Mouse (Mus musculus): ENCODE data around the gene Map3k3. TPM values are rescaled to one million over a fixed set of nuclear protein-coding genes. Genes with fewer than 3 reads are reported as not detected.

Gene Map3k3
- total RNA-seq (2015; ENCODE audit: low replicate concordance): 9.6 and 11.5 TPM in 2 replicates
- total RNA-seq (2017; ENCODE audit: low replicate concordance): 5.7 and 6.2 TPM in 2 replicates

DNA sequence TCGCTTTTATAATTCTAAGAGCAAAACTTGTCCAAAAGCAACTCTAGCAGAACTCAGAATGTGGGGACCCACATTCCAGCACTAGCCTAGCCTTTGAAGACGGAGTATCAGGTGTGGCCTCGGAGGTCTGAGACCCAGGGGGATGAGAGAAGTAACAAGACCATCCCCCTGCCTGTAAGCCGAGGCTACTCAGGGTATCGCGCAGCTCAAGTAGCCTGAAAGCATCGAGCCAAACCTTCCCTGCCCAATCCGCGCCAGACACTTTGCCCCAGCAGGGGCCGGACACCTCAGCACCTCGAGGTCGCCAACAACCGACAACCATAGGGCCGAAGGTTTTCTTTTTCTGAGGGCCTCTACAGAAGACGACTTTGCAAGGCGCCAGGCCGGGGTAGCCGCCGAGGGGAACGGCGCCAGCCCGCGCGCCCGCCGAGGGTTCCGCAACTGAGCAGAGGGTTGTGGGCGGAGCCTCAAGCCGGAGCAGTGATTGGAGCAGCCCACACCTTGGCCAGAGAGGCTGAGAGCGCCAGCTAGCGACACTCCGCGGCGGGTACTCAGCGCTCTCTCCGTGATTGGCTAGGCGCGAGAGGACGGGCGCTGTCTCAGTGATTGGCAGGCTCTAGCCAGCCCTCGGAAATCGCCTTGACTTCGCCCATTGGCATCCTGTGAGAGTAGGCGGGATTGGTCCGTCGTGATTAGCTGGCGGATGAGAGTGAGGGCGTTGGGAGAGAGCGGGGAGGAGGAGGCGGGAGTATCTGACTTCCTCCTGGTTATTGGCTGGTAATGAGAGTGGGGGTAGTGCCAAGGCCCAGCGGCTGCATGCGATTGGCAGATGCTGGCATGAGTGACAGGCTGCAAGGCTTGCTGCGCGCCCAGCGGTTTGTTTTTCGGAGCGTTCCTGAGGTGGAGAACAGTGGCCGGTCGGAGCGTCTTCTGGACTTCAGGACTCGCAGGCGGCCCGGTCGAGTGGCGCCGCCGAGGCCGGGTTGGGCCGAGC, at the start of gene Map3k3:
Gene Map3k3 (plus strand): TSS at position 906 of the 994 bp plus-strand sequence.
- peak; percentile 98 for ATAC-seq (replicated peaks; ENCODE audit: low FRiP score, poor library complexity, severe bottlenecking)

DNA sequence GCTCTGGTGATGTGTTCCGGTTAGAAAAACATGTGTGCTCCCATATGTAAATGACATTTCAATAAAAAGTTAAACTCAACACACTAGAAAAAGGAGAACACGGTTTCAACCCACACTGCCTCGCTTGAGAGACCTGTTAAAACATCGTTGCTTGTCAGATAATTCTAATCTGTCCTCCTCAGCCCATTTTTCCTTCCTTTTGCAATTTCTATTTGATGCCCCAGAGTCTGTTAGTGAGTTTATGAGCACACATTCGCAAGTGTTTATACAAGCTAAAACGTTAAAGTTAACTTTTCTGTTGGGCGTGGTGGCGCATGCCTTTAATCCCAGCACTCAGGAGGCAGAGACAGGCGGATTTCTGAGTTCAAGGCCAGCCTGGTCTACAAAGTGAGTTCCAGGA, 49.4 kb upstream of the Map3k3 start:
- no peak for ATAC-seq (replicated peaks; ENCODE audit: low FRiP score, poor library complexity, severe bottlenecking)

DNA sequence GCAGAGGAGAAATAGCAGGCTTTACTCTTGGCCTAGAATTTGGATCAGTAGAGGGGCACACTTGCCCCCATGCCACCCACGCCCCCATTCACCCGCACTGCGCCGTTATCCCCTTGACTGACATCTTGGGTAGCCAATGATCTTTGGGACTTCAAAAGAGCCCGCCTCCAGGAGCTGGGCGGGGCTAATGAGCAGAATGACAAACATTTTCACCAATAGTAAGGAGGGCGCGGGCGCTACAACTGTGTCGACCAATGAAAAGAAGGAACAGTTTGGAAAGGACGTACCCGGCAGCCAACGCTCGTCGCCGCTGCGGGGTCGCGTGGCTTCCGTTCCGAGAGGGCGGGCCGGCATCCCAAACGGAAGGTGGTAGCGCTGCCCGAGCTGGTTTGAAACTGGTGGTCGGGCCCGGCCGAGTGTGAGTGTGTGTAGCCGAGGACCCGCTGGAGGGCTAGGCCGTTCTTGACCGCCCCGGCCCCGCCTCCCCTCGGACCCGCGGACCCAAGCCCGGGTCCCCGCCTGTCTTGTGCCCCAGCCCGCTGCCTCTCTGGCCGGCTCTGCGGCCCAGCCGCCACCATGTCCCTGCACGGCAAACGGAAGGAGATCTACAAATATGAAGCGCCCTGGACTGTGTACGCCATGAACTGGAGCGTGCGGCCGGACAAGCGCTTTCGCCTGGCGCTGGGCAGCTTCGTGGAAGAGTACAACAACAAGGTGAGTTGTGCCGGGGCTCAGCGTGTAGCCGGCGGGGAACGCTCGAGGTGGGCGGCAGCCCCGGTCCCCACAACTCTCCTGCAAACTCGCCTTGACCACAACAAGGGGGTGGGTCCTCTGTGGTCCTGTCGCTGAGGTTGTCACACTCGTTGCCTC, 47.6 kb upstream of the Map3k3 start, which contains the start of gene Dcaf7:
Gene Dcaf7 (plus strand): TSS at position 325 of the 870 bp plus-strand sequence.
- peak; percentile 96 for ATAC-seq (replicated peaks; ENCODE audit: low FRiP score, poor library complexity, severe bottlenecking)

DNA sequence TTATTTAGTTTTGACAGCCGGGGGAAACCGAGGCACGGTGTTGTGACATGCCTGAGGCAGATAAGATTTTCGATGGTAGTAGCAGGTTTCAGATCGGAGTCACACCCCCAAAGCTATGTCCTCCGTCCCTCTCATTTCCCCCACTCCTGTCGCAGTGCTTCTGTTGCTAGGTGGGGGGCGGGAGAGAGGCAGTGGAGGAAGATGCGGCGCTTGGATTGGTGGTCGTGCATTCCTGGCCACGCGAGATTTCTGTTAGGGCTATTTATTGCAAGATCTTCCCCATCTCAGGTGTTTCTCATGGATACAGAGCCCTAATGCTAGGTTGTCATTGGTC, 47.0 kb upstream of the Map3k3 start:
- no peak for ATAC-seq (replicated peaks; ENCODE audit: low FRiP score, poor library complexity, severe bottlenecking)

DNA sequence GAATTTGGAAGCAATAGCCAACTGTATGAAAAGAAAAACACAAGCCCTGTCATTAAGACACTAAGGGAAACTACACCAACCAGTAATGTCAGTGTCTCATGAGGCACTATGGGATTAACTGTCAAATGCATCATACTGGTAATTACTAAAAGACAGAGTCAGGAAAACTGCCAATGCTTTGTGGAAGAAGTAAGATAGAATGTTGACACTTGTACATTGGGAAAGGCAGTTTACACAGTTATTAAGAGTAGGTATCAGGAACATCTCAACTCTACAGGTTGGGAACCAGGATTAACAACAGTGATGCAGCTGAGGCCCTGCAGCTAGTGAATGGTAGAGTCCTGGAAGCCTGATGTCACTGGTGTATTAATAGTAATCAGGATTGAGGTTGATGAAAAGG, 40.1 kb upstream of the Map3k3 start:
- ATAC-seq (replicated peaks; ENCODE audit: low FRiP score, poor library complexity, severe bottlenecking): no peak

DNA sequence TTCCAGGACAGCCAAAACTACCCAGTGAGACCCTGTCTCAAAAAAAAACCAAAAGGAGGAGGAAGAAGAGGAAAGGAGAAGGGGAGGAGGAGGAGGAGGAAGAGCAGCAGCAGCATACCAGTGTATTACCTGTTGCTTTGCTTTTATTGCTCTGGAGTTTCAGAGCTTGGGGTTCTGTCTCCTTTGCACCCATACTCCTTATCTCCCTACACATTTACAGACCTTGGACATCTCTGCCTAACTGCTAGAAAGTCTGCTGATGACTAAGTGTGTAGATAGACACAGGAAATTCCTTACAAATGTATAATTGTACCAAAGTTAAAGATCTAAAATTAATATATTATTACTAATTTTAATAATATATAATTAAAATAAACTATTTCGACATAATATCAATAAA, 39.2 kb upstream of the Map3k3 start:
- ATAC-seq (replicated peaks; ENCODE audit: low FRiP score, poor library complexity, severe bottlenecking): no peak

DNA sequence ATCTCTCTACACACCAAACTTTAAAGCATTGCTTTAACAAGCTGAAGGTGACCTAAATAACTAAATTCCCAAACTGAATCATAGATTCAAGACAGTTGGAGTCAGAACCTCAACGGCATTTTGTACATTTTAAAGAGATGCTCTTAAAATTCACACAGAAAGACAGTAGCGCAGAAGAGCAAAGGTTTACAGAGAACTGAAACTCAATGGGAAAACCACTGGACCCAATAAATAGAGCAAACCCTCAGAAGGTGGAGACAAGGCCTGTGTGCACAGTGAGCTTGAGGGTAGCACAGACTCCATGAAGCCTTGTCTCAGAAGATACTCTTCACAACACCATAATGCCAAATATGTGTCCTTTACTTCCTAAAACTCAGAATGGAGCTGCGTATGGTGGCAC, 38.6 kb upstream of the Map3k3 start:
- no peak for ATAC-seq (replicated peaks; ENCODE audit: low FRiP score, poor library complexity, severe bottlenecking)

DNA sequence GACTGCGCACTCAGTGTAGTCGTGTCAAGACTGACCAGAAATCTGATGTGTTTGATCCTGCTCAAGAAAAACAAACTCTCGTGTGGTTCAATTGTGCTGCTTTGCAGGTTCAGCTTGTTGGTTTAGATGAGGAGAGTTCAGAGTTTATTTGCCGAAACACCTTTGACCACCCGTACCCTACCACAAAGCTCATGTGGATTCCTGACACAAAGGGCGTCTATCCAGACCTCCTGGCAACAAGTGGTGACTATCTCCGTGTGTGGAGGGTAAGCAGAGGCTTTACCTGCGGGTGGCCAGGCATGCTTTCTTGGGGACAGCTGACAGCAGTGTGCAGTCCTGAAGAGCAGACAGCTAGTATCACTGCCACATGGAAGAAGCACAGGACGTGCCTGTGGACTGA, 37.8 kb upstream of the Map3k3 start:
- no peak for ATAC-seq (replicated peaks; ENCODE audit: low FRiP score, poor library complexity, severe bottlenecking)

DNA sequence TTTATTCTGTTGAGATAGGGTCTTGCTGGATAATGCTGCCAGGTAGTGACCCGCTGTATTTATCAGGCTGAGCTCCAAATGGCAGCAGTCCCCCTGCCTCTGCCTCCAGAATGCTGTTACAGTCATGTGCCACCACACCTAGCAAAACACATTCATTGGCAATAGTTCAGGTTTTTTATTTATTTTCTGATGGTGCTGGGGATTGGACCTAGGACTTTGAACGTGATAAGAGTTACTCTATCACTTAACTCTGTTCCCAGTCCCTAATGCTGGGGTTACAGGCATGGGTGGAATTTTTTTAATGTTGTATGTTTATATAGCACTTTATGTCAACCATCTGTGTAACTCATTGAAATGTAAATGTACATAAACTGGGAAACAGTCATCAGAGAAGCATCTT, 30.5 kb upstream of the Map3k3 start:
- ATAC-seq (replicated peaks; ENCODE audit: low FRiP score, poor library complexity, severe bottlenecking): no peak

DNA sequence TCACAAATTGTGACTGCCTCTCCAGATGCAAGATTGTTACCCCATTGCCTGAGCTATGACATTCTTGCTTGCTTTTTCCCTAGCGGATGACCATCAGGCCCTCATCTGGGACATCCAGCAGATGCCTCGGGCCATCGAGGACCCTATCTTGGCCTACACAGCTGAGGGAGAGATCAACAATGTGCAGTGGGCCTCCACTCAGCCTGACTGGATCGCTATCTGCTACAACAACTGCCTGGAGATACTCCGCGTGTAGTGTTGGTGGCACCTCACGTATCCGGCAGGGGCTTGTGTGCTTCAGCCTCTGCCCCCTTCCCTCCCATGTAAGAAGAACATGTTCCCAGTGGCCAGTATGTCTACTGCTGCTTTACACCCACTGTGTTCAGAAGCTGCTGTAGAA, 29.8 kb upstream of the Map3k3 start:
- ATAC-seq (replicated peaks; ENCODE audit: low FRiP score, poor library complexity, severe bottlenecking): no peak

DNA sequence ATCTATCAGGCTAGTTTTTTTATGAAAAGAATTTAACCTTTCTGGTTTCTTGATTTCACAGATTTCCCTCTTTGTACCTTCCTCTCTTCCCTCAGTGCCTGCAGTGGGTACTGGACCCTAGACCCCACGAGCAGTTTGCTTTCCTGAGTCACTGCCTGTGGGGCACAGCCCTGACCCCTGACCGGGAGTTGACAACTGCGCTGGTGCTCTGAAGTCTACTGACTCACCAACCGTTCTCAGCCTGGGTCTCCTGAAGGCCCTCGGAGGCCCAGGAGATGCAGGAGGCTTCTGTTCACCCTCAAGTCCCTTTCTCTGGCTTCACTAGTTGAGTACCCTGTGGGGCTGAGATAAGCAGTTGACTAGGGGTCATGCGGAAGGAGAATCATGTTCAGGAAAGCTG, 29.1 kb upstream of the Map3k3 start:
- ATAC-seq (replicated peaks; ENCODE audit: low FRiP score, poor library complexity, severe bottlenecking): no peak

DNA sequence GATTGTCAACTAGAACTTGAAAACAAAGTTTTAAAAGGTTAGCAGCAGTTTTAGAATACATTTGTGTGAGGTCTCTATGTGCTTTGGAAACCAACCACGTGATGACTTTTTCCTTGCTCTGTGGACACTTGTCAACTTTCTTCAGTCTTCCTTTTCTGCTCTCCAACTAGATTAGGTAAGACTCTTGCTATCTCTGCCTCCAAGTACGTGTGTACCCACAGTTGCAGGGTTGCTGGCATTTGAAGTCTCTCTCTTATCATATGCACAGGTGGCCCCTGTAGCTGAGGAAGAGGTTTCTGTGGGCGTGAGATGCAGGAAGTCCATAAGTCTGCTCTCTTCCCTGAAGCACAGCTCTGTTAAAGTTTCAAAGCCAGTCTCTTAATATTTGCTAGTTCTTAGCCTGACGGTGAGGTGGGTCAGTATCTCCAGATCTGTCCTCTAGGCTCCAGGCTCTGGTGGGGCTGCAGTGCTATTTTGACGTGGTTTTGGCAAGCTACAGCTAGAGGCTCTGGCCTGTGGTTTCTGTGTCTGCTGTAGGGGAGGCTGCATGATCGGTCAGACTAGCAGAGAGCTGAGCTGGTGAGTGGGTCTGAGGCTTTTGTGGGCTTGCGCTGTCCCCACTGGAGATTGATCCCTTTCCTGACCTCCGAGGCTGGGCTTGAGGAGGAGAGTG, 27.5 kb upstream of the Map3k3 start:
- peak; percentile 57; the same call in 1 of the 2 replicates for ATAC-seq (replicated peaks; ENCODE audit: low FRiP score, poor library complexity, severe bottlenecking)

DNA sequence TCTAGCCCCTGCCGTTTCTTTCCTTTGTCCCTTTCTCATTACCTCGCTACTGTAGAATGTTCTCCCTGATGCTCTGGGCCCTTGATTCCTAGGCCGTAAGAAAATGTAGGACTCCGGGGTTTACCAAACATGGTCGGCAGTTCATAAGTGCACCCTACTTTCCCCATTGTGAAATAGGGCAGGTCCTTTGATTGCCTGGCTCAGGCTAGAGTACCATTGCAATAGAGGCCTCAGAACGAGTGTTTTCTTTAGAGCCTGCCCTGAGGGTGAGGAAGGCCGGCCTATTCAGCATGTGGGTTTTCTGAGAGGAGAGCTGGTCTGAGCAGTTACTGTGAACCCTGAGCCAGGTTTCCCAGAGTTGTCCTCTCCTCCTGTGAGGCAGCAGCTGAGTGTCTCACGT, 26.4 kb upstream of the Map3k3 start:
- ATAC-seq (replicated peaks; ENCODE audit: low FRiP score, poor library complexity, severe bottlenecking): no peak

DNA sequence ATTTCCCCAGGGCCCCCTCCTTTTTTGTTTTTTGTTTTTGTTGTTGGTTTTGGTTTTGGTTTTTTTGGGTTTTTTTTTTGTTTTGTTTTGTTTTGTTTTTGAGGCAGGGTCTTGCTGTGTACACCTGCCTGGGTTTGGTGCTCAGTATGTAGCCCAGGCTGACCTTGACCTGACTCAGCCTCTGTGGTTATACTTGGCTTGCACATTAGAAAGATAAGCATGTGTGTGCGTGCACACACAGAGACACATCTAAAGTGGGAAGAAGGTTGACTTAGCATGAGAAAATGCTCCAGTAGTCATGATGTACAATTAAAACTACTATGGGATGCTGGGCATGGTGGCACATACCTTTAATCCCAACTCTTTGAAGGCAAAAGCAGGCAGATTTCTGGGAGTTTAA, 23.9 kb upstream of the Map3k3 start:
- no peak for ATAC-seq (replicated peaks; ENCODE audit: low FRiP score, poor library complexity, severe bottlenecking)

DNA sequence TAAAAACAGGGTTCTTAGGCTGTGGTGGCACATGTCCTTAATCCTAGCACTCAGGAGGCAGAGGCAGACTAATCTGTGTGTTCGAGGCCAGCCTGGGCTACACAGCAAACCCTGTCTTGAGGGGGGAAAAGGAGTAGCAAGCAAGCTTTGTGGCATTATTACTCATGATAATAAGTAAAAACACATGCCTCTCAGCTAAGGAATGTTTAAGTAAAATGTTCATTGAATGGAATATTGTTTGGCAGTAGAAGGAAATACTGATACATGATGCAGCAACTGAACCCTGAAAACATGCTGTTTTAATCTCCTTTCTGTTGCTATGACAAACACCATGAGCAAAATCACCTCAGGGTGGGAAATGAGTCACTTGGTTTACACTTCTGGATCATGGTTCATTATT, 23.1 kb upstream of the Map3k3 start:
- ATAC-seq (replicated peaks; ENCODE audit: low FRiP score, poor library complexity, severe bottlenecking): no peak

DNA sequence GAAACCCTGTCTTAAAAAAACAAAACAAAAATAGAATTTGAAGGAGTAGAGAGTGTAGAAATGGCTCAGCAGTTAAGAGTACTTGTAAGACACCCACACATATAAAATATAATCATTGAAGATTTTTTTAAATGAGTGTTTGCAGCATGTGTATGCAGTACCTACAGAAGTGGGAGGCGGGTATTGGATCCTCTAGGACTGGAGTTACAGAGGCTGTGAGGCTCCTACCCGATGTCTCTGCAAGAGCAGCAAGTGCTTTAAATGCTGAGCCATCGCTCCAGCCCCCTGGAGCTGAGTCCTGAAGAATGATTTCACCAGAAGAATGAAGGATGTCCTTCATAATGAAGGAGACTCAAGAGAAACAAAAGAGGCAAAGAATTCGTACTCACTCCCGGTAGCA, 20.7 kb upstream of the Map3k3 start:
- ATAC-seq (replicated peaks; ENCODE audit: low FRiP score, poor library complexity, severe bottlenecking): no peak

DNA sequence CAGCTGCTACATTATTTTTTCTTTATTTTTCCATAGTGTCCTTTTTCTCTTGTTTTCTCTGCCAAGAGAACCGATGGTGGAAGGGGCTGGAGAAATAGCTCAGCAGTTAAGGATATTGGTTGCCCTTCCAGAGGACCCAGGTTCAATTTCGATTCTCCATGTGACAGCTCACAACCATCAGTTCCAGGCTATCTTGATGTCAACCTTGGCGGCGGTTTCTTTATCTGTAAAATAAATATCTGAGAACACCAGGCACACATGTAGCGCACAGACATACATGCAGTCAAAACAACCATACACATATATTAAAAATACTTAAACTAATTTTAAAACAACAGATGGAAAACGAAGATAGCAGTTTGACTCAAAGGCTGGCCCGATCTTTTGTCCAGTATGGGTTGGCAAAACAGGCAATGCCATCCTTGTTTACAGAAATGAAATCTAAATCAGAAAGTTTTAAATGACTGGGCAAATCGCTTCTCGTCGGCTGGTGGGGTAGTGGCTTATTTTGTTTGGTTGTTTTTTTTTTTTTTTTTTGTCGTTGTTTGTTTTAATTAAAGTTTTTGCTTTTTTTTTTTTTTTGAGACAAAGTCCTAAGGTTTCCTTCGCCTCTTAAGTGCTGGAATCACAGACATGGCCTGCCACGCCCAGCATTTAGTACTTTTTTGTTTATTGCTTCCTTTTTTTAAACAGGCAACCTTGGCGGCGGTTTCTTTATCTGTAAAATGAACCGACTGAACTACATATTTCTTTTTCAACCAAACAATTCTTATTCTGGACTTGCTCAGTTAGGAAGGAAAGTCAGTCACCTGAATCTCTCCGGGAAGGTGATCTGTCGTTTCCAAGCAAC, 19.1 kb upstream of the Map3k3 start:
- peak; percentile 22 for ATAC-seq (replicated peaks; ENCODE audit: low FRiP score, poor library complexity, severe bottlenecking)

DNA sequence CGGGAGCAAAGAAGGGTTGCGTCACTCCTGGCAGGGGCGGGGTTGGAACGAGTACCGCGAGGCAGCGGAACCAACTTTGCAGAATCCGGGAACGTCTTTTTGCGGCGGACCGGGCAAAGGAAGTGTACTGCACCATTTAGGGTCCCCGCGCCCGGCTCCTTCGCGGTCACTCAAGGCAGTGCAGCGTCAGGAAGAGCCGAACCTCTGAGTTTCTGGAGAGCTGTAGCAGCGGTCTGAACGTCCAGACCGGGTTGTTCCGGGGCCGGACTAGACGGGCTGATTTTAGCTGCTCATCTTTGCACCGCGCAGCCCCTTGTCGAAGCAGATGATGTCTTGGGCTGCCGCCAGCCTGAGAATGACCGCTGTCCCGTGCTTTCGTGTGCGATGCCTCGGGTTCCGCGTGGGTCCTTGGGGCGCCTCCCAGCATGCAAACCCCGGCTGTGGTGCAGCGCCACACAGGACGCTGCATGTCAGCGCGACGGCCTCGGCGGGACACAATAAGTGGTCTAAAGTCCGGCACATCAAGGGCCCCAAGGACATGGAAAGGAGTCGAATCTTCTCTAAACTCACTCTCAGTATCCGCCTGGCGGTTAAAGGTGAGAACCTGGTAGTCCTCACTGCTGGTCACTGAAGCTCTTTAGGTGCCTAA, 18.4 kb upstream of the Map3k3 start, which contains the start of gene Taco1:
Gene Taco1 (plus strand): TSS at position 139 of the 649 bp plus-strand sequence.
- peak; percentile 97 for ATAC-seq (replicated peaks; ENCODE audit: low FRiP score, poor library complexity, severe bottlenecking)

DNA sequence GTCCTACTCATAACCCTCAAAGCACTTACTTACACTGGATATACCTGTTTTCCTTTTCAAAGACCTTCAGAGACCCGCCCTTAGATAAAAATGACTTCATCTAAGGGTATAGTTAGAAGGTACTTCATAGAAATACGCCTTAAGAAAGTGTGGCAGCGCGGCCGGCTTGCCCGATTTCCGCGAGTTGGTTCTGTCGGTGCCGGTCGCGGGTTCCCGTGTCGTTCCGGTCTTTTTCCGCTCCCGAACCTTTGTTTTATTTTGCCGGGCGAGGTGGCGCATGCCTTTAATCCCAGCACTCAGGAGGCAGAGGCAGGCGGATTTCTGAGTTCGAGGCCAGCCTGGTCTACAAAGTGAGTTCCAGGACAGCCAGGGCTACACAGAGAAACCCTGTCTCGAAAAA, 17.8 kb upstream of the Map3k3 start:
- 0 out of 2 replicates have a peak, but pooled peaks have one; percentile 5 for ATAC-seq (replicated peaks; ENCODE audit: low FRiP score, poor library complexity, severe bottlenecking)

All from erythroid progenitor cell, adult 5-6 weeks (primary cell).